Mouse (Mus musculus) lung, postnatal 0 days (tissue): ENCODE results near the gene Slc22a18.

Source experiments
- CTCF ChIP-seq: IDR thresholded peaks from 2 replicates; pipeline ENCODE4 v1.5.1; 2016; ENCODE audit warnings: antibody characterized with exemption, mild to moderate bottlenecking
- EP300 ChIP-seq: IDR thresholded peaks from 2 replicates; pipeline ENCODE4 v1.6.1; 2016; ENCODE audit warnings: antibody characterized with exemption, mild to moderate bottlenecking, control low read depth

- TF ChIP-seq CTCF (no peak), EP300 (no peak)
Observed at GRCm38 (mm10) chr7:143444955-143445648, 28.4 kb upstream of the Slc22a18 start.
